Mouse (Mus musculus) brain, embryonic 14.5 days (tissue): Measurements from ENCODE around the gene Hist1h3g. TPM values are rescaled to one million over a fixed set of nuclear protein-coding genes. Genes with fewer than 3 reads are reported as not detected.
"Not testable (repeated sequence)": the region's sequence is repeated elsewhere in the genome, so short reads cannot be mapped to it uniquely, and the experiment has no call there.

ENCODE experiments used
- DNase-seq: peaks from one replicate; pipeline ENCODE4 v3.0.0-alpha.2; 2011; ENCODE audit warnings: low read depth
- CTCF ChIP-seq: fragments of 200-500 bp; IDR thresholded peaks from 2 replicates; pipeline ENCODE4 v1.5.1; 2012; ENCODE audit warnings: inconsistent platforms, mild to moderate bottlenecking, moderate library complexity, borderline replicate concordance; ENCODE audit not compliant: insufficient read depth, insufficient read length; ENCODE audit errors: extremely low read depth
- POLR2A ChIP-seq: fragments of 200-500 bp; IDR thresholded peaks from 2 replicates; pipeline ENCODE4 v1.6.1; 2012; ENCODE audit warnings: mild to moderate bottlenecking, inconsistent platforms, borderline replicate concordance; ENCODE audit not compliant: poor library complexity, insufficient read depth, insufficient read length, severe bottlenecking; ENCODE audit errors: extremely low read depth
- polyA plus RNA-seq: library from polyadenylated mRNA; depleted of rRNA; stranded (reverse); fragments of >200 nt; gene quantifications from 2 replicates; pipeline ENCODE4 v1.2.3, GENCODE M21; 2012

Hist1h3g gene
- polyA plus RNA-seq, 1 experiment = 25.5 TPM

DNA sequence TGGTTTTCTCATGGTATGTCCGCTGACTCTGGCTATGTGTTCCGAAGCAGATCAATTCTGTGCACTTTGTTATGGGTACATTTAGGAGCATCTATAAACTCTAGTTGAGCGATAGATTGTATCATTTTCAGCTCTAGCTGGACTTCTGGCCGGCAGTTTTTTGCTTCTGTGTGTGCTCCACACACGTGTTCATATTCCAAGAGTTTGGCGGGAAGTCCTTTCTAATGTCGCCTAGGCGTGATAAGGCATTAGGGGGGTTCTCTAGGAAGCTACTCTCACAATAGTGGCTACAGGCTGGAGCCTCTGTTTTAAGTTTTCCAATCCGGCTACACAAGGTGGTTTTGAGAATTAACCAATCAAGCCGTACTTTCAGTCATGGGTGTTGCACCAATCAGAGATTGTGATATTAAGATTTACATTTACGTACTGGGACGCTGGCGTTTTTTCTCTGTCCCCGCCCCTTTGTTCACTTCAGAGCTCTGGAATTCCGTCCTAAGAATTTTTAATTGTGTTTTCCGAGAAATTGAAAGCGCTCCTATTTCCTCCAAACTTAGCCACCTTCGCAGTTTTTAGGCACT, 20.7 kb downstream of the Hist1h3g start:
- peak; percentile 98 for DNase-seq
- peak; percentile 7; the same call in 1 of the 2 replicates for TF ChIP-seq POLR2A
- no peak for TF ChIP-seq CTCF

GRCm38 (mm10) chr13:23556906-23557305, 21.7 kb downstream of the Hist1h3g start:
- DNase-seq = no peak
- TF ChIP-seq CTCF (no peak), POLR2A (no peak)

- DNase-seq = not testable (repeated sequence)
These were observed 25.5 kb downstream of the Hist1h3g start for GRCm38 (mm10) chr13:23560699-23561098.

DNA sequence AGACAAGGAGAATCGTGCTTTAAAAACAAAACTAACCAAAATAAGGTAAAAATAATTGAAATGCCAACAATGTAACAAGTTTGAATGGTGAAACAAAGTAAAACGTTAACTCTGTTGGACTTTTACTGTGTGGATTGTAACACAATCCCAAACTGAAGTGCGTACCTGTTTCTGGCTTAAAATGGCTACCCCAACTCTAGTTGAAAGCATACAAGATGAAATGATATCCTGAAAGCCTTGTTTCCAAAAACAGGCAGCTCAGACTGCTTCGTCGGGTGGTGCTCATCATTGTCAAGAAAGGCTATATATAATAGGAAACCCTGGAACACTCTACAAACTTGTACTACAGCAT, 26.3 kb downstream of the Hist1h3g start:
- DNase-seq = not testable (repeated sequence)

DNA sequence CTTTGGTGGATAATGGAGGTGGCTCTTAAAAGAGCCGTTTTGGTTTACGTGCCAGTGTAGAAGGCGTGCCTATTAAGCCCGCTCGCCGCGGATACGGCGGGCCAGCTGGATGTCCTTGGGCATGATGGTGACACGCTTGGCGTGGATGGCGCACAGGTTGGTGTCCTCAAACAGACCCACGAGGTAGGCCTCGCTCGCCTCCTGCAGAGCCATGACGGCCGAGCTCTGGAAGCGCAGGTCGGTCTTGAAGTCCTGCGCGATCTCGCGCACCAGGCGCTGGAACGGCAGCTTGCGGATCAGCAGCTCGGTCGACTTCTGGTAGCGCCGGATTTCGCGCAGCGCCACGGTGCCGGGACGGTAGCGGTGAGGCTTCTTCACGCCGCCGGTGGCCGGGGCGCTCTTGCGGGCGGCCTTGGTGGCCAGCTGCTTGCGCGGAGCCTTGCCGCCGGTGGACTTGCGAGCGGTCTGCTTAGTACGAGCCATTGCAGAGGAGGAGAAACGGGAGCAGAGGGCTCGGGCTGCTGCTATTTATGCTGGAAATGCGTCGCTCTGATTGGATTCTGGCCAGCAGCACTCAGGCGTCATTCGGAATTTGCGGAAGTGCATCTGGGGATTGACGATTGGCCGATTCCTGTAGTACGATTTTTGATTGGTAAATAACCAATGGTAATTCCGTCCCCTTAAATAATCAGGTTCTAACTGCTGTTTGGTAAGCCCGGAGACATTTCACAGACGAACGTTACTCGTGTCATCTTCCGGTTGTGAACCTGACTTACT, 26.8 kb downstream of the Hist1h3g start, which contains the start of gene Hist1h3e:
Gene Hist1h3e, minus strand, starts transcription at position 487 of the 777 bp plus-strand sequence.
- TF ChIP-seq POLR2A = peak; percentile 75
- DNase-seq = peak; percentile 99

DNA sequence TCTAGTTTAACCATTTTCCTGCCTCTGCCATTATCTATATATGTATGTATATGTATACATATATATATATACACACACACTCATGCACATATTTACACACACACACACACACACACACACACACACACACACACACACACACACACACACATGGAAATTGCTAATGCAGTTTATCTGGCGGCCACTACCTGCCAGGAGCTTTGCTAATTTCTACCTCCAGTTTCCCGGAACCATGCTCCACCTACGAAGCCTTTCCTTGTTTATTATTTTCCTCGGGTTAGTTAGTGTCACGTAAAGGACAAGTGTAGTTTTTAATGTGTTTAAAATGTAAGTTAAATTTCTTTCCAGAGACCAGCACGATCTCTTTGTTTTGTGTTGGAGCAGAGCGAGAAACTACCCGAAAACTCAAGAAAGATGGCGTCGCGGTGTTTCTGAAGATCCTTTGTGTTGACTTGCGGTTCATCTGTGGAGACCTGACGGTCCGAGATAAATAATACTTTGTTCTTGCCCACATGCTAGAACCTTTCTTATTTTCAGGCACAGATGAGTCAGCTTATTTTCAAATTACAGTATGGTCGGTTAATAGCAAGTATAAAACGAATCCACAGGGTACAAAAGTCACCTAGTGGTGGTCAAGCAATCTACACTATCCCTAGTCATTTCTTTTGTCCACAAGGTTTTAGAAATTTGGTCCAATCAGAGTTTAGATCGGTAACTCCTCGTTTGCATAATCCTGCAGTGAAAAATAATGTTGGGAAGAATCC, 27.7 kb downstream of the Hist1h3g start:
- peak; percentile 93 for DNase-seq

DNA sequence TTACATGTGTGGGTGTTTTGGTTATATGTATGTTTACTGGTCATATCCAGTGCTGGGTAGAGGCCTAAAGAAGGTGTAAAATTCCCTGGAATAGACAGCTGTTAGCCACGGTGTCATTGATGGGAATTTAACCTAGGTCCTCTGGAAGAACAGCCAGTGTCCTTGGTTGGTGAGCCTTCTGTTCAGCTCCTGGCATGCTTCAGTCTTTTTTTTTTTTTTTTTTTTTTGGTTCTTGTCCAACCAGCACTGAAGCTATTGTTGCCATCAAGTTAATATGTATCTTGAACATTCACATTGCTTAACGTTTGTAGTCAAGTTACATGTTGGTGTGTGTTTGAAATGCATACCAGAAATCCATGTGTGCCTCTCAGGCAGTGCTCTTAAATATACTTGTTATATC, 29.3 kb downstream of the Hist1h3g start:
- no peak for DNase-seq
- no peak for TF ChIP-seq CTCF
- TF ChIP-seq POLR2A = no peak

More for the DNA sequence above, 27.7 kb downstream of the Hist1h3g start:
- TF ChIP-seq POLR2A (no peak), CTCF (no peak)

- peak; percentile 51 for DNase-seq
These were observed 35.2 kb downstream of the Hist1h3g start for GRCm38 (mm10) chr13:23570261-23571021.

DNA sequence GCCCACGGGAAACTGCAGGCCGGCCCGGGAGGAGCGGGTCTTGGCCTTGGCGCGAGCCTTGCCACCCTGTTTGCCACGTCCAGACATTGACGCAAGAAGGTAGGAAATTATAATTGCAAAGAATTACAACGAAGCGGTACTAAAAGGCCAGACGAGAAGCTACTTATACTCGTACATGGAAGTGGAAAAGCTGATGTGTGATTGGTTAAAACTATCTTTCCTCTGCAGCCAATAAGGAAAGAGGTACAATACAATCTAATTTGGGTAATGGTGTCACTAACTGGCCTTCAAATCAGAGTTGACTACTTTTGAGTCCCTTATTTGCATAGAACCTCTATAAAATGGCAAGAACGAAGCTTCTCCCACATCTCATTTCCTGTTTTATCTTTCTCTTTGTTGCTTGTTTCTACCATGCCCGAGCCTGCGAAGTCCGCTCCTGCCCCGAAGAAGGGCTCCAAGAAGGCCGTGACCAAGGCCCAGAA, 35.8 kb downstream of the Hist1h3g start, which contains the start of the genes Hist1h2ae and Hist1h2bg:
Gene Hist1h2ae, minus strand, starts transcription at position 199 of the 482 bp plus-strand sequence.
Gene Hist1h2bg, plus strand, starts transcription at position 375 of the 482 bp plus-strand sequence.
- peak; percentile 99 for DNase-seq
- TF ChIP-seq CTCF (no peak), POLR2A (no peak)

DNA sequence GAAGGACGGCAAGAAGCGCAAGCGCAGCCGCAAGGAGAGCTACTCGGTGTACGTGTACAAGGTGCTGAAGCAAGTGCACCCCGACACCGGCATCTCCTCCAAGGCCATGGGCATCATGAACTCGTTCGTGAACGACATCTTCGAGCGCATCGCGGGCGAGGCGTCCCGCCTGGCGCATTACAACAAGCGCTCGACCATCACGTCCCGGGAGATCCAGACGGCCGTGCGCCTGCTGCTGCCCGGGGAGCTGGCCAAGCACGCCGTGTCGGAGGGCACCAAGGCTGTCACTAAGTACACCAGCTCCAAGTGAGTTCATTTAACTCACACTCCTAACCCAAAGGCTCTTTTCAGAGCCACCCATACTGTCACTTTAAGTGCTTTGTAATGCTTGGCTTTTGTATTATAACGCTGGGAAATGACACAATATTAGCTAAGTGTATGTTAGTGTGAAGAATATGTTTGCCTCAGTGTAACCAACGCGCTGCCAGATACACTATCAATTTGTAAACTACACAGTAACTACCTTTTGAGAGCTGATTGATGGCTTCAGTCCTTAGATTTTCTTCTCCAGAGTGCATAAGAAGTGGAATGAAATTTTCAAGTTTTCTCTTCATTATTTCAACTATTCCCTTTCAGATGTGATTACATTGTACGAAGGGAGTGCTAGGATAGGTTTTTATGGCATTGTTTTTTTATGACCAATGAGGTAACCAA, 36.4 kb downstream of the Hist1h3g start:
- peak; percentile 53 for DNase-seq

GRCm38 (mm10) chr13:23572218-23573033, 37.2 kb downstream of the Hist1h3g start:
- DNase-seq = peak; percentile 25
- no peak for TF ChIP-seq CTCF
- no peak for TF ChIP-seq POLR2A

GRCm38 (mm10) chr13:23573034-23573897, 38.0 kb downstream of the Hist1h3g start:
- peak; percentile 20 for DNase-seq

- peak; percentile 100 for DNase-seq
These were observed 38.8 kb downstream of the Hist1h3g start, which contains the start of the genes Hist1h2bf and Hist1h2ad for GRCm38 (mm10) chr13:23573898-23574524. Gene Hist1h2bf (minus strand): TSS chr13:23574196. Gene Hist1h2ad (plus strand): TSS chr13:23574381.

DNA sequence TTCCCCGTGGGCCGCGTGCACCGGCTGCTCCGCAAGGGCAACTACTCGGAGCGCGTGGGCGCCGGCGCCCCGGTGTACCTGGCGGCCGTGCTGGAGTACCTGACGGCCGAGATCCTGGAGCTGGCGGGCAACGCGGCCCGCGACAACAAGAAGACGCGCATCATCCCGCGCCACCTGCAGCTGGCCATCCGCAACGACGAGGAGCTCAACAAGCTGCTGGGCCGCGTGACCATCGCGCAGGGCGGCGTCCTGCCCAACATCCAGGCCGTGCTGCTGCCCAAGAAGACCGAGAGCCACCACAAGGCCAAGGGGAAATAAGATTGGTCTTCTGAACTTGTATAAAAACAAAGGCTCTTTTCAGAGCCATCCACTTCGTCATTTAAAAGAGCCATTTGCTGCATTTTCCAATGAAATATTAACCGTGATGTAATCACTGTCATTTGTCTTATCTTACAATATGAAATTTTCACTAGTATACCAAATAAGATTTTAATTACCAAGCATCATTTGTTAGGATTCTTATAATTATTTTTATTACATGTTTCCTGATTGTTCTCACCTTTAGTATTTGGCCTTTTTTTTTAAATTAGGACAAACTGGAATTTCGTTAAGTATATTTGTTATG, 39.4 kb downstream of the Hist1h3g start:
- peak; percentile 40 for DNase-seq
